Mouse (Mus musculus) MEL-GATA-1-ER (cell line): ENCODE measurements at regions not wholly inside any gene's neighbourhood (a gene's known extent, or its start where the extent isn't known, plus 50 kb on each side); places are given as distances from the start of the nearest gene placed in this dataset.
"Not testable (repeated sequence)": the region's sequence is repeated elsewhere in the genome, so short reads cannot be mapped to it uniquely, and the experiment has no call there.

ENCODE experiments used
- DNase-seq: peaks from one replicate; pipeline ENCODE4 v3.0.0-alpha.2; 2012; ENCODE audit warnings: low read depth; ENCODE audit errors: extremely low read depth

DNA sequence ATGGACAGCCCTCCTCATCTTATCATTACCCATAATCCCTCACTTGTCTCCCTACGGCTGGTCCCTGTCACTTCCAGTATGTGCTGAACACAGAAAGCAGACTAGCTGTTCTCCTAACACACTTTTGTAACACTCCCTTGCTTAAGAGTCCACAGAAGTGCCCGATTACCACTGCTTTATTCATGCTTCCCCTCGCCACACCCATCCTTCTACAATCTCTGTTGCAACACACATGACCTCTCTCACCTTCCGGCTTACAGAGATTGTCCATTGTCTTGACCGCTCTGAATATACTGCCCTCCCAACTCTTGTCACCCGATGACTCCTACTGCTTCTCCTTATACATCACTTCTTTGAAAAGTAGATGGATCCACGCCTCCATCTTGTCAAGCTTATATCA is 132.9 kb downstream of the Snx18 start:
- no peak for DNase-seq

GRCm38 (mm10) chr13:113484159-113484762 is 134.1 kb downstream of the Snx18 start:
- DNase-seq, result no peak

DNA sequence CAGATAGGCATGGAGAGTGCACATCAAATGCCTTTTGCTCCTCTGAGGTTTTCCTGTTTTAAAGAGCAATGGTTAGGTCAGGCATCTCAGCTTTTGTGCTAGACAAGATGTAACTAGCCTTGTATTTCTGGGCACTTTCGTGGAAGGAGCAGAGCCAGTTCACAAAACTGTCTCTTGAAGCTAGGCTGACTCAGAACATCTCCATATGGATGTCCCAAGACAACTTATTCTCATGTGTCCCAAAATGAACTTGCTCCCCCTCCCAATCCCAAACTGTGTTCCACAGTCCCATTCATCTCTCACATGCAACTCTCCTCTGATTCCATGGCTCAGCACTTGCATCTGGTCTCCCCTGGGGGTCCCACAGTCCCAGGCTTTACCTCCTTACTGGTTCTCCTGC is 135.5 kb downstream of the Snx18 start:
- no peak for DNase-seq

DNA sequence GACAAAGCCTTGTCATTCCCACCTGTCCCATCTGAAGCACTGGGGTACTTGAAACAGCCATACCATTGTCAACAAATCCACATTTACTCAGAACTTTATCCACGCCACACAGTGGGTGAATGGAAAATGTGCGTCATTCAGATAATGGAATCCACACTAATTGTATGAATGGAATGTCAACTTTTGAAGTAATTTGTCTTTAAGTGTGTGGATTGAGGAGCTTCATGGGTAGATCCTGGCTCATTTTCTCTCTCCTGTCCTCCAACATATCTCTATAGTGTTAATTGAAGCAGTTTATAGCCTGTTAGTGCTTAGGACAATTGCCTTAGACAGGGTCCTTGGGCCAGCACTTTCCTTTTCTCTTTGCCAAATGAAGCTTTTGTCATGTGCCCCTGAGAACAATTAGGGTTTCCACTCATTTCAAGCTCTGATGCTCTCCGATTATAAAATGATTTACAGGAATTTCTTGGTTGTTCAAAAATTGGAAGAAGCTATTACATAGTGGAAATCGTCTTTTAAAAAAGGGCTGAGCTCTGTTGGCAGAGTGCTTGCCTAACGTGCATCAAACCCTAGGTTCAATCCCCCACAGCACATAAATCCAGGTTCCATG is 140.4 kb downstream of the Snx18 start:
- DNase-seq, result no peak

- DNase-seq, result no peak
Observed at GRCm38 (mm10) chr13:113470822-113471557, 147.4 kb downstream of the Snx18 start.

DNA sequence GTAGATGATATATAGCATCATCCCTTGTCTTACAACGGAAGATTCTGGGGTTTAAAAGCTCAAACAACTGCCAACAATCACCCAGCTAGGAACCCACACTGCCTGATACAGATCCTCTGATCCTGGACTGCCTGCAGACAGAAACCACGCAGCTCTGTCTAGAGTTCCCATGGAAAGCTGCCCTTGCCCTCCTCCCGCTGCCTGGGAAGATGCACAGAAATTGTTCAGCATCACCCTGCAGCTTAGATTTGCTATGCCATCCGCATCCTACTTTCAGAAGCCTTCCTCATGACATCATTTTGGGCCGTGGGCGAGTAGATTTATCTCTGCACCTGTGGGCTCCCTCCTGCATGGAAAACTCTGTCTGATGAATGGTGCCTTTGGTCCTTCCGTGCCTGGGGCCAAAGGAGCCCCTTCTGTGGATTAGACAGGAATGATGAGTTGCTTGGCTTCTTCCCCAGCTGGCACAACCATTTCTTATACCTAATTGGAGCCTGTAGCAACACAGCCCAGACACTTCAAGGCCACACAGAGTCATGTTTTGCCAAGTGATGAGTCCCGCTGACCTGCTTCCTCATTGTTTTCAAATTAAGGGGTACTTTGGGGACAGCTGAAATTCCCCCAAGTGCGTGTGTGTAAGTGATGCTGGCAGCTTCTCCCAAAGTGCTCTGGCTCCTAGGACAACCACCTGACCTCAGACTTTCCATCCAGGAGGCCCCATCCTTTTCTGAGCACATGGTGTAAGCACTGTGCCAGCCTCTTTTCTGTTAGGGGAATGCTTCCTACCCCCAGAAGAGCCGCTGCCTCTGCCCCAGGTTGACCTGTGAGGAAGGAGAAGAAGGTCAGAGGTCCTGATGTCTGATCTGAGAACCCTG is 153.9 kb downstream of the Snx18 start:
- DNase-seq, result no peak

GRCm38 (mm10) chr13:113463420-113463819 is 154.9 kb downstream of the Snx18 start:
- no peak for DNase-seq

DNA sequence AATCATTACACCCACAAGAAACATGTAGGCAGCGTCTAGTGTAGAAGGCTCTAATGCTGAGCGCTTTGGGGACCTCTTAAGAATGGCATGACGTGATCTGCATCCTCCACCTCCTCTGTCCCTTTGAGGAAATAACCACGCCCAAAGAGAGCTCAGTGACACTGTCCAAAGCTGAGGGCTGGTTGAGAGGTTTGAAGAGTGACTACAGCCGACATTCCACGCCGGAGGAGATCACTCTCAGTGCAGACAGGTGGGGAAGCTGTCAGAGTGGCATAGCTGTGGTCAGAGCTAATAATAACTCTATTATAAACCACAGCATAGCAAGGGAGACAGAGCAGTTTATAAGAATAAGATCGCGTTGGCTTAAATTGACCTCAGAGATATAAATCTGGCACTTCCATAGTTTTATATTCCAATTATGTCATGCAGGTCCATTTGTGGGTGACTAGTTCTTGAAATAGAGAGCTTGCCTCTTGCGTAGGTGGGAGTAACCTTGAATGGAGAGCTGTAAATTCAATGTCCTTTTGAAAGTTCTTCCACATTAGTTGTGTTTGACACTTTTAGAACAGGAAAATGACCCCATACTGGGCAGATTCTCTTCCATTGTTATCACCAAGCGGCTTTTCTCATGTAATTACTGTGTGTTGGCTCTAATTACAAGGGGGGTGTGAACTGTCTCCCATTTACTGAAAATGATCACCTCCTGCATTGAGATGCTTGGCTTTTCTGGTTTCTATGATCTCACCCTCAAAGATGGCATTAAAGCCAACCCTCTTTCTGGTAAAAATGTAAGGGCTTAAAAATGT is 161.7 kb downstream of the BC067074 start:
- DNase-seq, result no peak

DNA sequence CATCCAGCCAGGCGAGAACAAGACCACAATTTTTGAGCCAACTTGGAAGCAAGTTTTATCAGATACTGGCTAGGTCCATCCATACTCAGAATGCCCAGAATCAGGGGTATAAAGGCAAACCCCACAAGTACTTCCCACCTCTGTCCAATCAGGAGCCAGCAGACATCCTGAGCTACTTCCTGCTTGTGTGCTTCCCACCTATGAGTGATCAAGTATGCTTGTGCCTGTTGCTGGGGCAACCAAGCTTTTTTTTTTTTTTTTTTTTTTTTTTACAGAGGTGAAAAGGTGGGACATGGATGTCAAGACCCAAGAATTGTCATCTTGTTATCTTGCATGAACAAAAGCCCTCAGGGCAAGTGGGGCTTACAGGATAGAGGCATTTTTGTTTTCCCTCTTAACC is 155.4 kb downstream of the BC067074 start:
- DNase-seq, result no peak

- DNase-seq, result peak; percentile 20
Observed at GRCm38 (mm10) chr13:113446226-113446625, 153.3 kb downstream of the BC067074 start.

- not testable (repeated sequence) for DNase-seq
Observed at GRCm38 (mm10) chr13:113444481-113444880, 151.5 kb downstream of the BC067074 start.

- no peak for DNase-seq
Observed at GRCm38 (mm10) chr13:113443078-113443477, 150.1 kb downstream of the BC067074 start.

- no peak for DNase-seq
Observed at GRCm38 (mm10) chr13:113442169-113442568, 149.2 kb downstream of the BC067074 start.

GRCm38 (mm10) chr13:113440137-113440536 is 147.2 kb downstream of the BC067074 start:
- DNase-seq, result no peak

- no peak for DNase-seq
Observed at GRCm38 (mm10) chr13:113439516-113439915, 146.6 kb downstream of the BC067074 start.

DNA sequence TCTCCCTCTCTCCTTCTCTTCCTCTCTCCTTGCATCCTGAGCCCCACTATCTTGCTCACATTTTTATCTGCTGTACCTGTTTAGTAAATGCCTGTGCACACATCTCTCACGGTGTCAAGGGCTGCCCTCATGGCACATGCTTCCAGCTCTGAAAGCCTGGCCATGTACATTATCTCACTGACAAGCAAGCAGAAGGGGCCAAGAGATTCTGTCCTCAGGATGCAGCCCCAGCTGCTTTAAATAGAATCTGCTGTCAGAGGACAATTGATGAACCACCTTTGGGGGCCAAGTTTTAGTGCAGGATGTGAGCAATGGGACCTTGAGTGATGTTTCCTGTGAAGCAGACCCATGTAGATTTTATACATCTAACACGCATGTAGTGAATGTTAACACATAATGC is 145.9 kb downstream of the BC067074 start:
- DNase-seq, result no peak

DNA sequence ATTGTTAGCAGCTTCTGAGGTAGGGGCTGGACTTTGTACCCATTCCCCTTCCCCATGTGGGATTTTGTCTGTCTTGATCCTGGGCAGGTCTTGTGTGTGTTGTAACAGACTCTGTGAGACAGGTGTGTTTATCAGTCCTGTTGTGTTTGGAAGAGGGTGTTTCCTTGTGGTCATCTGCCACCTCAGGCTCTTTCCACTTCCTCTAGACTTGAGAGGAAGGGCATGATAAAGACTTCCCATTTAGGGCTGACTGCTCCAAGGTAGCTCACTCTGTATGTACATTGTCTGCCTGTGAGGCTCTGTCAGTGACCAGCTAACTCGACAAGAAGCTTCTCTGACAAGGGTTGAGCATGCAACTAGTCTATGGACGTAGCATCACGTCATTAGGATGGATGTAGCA is 143.3 kb downstream of the BC067074 start:
- DNase-seq, result no peak

DNA sequence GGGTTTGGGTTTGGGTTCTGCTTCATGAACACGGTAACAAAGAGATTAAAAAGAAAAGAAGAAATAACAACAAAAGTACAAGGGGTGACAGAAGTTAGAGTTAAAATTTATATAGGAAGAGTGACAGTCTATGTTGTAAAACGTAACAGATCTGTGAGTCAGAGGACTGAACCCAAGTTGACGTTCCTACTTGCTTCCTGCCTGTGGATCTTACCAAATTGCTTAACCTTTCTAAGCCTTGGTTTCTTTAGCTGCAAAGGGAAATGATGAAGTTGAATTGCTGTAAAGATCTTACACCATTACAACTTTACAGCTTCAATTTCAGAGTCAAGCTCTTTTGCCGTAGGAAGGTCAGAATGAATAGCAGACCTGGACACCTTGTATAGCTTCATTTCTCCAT is 142.2 kb downstream of the BC067074 start:
- no peak for DNase-seq

GRCm38 (mm10) chr13:113433456-113433855 is 140.5 kb downstream of the BC067074 start:
- no peak for DNase-seq

DNA sequence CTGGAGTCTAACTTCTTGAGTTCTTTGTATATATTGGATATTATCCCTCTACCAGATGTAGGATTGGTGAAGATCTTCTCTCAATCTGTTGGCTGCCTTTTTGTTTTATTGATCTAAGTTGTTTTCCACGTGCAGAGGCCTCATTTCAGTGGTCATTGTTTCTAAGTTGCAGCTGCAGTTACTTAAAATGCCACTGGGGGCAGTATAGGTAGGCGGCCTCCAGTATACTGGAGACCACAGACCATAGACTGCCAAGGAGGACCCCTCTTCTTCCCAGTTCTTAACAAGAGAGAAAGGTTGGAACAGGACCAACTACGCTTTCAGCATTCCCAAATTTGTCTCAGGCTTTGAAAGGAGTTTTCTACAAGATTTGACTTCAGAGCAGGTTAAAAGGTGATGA is 136.7 kb downstream of the BC067074 start:
- no peak for DNase-seq
